Mouse (Mus musculus): Measurements from ENCODE around the gene Rbmx.

Rbmx gene

GRCm38 (mm10) chrX:57392367-57393246 lies at the start of gene Rbmx:
Rbmx (minus strand) TSS chrX:57393036.
- peak; percentile 88 for DNase-seq

DNA sequence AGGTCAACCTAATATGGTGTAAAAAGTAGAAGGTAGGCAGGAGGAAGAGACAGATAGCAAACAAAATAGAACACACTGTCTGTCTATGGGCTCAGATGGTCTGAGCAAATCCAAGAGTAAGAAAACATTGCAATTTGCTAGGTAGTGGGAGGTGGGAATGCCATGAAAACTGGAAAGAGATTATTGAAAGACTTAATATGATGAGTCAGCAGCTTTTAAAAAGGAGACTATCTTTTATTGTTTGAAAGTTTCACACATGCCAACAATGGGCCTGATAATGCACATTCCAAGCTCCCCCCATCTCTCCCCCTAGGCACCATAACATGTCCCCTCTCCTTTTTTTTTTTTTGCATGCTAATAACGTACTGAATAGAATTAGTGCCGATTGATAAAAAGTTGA lies 41.1 kb upstream of the Rbmx start:
- no peak for DNase-seq

- DNase-seq = no peak
Measured at GRCm38 (mm10) chrX:57431610-57432009, 38.8 kb upstream of the Rbmx start.

DNA sequence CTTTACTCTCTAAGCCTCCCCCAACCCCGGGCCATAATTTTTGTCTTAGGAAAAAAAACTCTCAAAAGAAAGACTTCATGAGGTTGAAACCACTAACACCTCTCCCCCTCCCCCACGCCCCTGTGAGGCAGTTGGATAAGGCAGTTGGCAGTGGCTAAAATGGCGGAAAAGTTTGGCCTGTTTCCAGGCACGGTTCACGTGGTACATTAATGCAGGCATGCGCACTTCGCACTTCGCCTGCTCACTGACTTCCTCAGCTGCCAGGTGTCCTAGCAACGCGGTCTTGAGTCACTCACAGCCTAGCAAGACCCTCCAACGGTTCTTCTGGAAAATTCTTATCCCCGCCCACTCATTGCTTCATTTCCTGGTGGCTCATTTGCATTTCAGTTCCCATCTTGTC lies 15.9 kb upstream of the Rbmx start, which contains the start of gene Gm364:
Gene Gm364 (plus strand): TSS at position 386 of the 400 bp plus-strand sequence.
- no peak for DNase-seq

DNA sequence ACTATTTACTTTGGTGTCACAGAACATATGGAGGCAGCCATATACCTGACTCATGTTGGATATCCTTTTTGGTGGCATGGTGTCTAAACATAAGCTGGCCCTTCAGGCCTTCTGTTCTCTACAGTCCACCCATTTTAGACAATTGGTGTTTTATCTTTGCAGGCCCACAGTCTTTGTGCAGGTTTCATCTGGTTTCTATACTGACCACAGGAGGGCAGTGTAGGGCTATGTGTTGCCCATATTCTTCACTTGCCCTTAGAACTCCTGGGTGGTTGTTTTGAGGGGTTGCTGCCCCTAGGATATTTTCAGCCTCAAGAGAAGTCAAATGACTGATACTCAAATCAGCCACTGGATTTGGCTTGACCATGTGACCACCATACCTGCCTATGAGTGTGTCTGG lies 10.8 kb upstream of the Rbmx start:
- DNase-seq = no peak

- DNase-seq = no peak
Measured at GRCm38 (mm10) chrX:57401388-57401787, 8.6 kb upstream of the Rbmx start.

- DNase-seq = no peak
Measured at GRCm38 (mm10) chrX:57393412-57393811, 576 bp upstream of the Rbmx start.

DNA sequence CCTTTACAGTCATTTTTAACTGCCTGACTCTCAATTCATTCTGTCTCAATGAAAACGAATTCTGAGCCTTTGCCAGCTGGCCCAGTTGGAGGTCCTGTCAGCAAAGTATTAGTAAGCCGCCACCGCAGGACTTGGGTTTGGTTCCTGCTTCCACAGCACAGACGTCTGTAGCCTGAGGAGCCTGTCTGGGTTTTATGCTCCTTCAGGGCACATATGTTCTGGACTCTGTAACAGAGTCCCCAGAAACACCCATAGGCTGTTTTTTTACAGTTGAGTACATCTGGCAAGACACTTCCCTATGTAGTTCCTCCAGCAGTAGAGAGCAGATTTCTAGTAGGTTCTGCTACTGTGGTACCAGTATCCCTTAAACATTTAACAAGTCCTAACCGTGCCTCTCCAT lies 11.9 kb downstream of the Rbmx start:
- no peak for DNase-seq

GRCm38 (mm10) chrX:57378579-57378978 lies 14.3 kb downstream of the Rbmx start:
- DNase-seq = no peak

GRCm38 (mm10) chrX:57377096-57377495 lies 15.7 kb downstream of the Rbmx start:
- DNase-seq = no peak

DNA sequence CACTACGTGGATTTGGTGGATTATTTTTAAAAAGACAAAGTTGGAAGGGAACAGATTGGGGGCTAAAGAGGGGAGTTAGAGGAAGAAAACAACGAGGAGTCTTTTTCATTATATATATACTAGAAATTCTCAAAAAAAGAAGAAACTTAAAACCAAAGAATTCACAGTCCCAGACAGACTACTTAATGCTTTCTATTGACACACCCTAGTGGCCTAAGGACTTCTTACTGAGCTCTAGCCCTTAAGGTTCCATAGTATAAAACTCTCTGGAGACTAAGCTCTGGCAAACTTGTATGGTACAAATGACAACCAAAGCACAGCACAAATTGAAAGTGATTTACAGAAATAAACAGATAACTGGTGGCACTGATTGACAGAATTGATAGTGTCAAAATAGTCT lies 18.8 kb downstream of the Rbmx start:
- no peak for DNase-seq

DNA sequence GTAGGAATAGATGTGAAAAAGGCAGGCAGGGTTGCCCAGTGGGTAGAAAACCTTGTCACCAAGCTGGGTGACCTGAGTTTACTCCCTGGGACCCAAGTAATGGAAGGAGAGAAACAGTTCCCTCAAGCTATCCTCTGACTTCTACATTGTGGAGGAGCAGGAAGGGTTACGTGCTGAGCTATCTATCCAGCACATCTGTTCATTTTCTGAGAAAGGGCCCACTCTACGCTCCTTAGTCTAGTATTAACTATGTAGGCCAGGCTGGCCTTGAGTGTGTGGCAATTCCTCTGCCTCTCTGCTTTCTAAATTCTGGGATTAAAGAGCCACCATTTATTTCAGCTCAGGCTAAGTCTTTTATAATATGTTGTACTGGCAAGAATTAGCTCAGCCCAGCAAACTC lies 19.3 kb downstream of the Rbmx start:
- DNase-seq = no peak

GRCm38 (mm10) chrX:57372965-57373364 lies 19.9 kb downstream of the Rbmx start:
- no peak for DNase-seq

- DNase-seq = no peak
Measured at GRCm38 (mm10) chrX:57364891-57365569, 27.8 kb downstream of the Rbmx start.

- DNase-seq = no peak
Measured at GRCm38 (mm10) chrX:57359316-57359715, 33.5 kb downstream of the Rbmx start.

- DNase-seq = no peak
Measured at GRCm38 (mm10) chrX:57339220-57339619, 53.6 kb downstream of the Rbmx start.

DNA sequence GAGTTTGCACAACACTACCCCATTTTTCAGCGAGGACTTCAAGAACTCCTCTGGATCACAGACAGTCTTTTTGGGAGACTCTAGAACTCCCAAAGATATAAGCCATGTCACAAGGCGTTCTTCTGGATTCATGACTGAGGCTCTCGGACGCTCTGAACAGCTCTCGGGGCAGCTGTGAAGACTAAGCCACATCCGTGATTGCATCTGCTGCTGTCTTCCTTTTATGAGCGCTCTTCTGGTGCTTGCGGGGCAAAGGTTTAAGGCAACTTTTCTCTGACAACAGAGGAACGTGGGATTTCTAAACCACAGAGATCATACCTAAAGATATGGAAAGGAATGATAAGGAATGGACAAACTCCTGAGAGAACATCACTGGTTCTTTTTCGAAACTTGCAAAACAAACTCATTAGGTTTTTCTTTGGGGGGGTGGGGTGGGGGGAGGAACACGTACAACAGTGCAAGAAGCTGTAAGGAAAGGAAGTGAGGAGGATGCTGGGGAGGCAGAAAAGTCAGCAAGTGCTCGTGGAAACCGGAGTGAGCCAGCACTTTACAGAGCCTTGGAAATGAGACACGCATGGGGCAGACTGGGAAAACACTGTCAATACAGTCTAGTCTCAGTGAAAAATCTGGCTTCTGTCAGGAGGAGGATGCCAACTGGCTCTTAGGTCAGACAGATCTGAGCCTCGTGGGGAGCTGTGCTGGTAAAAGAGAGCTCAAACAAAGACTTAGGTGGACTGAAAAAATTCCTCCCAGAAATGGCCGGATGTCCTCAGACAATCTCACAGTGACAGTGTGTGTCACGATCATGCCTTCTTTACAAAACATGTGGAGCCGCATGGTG lies 54.2 kb downstream of the Rbmx start, which contains the start of gene Arhgef6:
Gene Arhgef6 (minus strand): TSS at position 359 of the 841 bp plus-strand sequence.
- DNase-seq = no peak

GRCm38 (mm10) chrX:57337582-57337981 lies 55.3 kb downstream of the Rbmx start:
- no peak for DNase-seq

DNA sequence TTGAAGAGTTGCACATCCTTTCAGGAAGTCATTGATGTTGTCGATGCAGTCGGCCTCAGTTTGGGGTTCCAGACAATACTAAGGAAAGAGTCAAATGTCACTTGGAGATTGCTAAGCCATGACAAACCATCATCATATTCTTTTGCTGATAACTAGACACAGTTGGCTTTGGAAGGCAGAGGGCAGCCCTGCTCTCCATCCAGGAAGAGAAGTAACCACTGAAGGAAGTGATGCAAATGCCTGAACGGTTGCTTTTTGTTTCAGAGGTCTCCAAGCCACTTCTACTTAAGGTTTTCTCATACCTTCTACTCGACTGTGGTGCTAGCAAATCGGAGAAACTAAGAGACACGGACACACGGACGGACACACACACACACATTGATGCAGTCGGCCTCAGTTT lies 55.9 kb downstream of the Rbmx start:
- DNase-seq = no peak

GRCm38 (mm10) chrX:57335313-57335712 lies 57.5 kb downstream of the Rbmx start:
- DNase-seq = no peak
